Mouse (Mus musculus) neural tube, embryonic 14.5 days (tissue): Measurements from ENCODE around the gene Odf3l1. TPM values are rescaled to one million over a fixed set of nuclear protein-coding genes. Genes with fewer than 3 reads are reported as not detected.

Experiments used
- ATAC-seq: fragments of 200-750 bp; cut with Nextera tagmentation; 2 replicates; pipeline ENCODE4 v1.8.0; 2017; ENCODE audit warnings: low read depth, mild to moderate bottlenecking, moderate TSS enrichment, moderate library complexity
- H3K27ac ChIP-seq: fragments of 300-500 bp; sonication (generic); 2 replicates; pipeline ENCODE4 v1.5.1; 2014; ENCODE audit warnings: low read depth, mild to moderate bottlenecking, control low read depth, low read length, moderate library complexity, mixed read lengths
- H3K27me3 ChIP-seq: fragments of 300-500 bp; sonication (generic); 2 replicates; pipeline ENCODE4 v1.6.1; 2014; ENCODE audit warnings: low read length; ENCODE audit not compliant: control insufficient read depth, insufficient read depth
- H3K36me3 ChIP-seq: fragments of 300-500 bp; sonication (generic); 2 replicates; pipeline ENCODE4 v1.6.1; 2014; ENCODE audit warnings: low read length, mixed read lengths; ENCODE audit not compliant: control insufficient read depth, insufficient read depth
- H3K4me1 ChIP-seq: fragments of 300-500 bp; sonication (generic); 2 replicates; pipeline ENCODE4 v1.6.1; 2014; ENCODE audit warnings: low read length; ENCODE audit not compliant: control insufficient read depth, insufficient read depth
- H3K4me2 ChIP-seq: fragments of 300-500 bp; sonication (generic); 2 replicates; pipeline ENCODE4 v1.6.1; 2014; ENCODE audit warnings: mild to moderate bottlenecking, low read depth, low read length, control low read depth
- H3K4me3 ChIP-seq: fragments of 300-500 bp; sonication (generic); 2 replicates; pipeline ENCODE4 v1.5.1; 2014; ENCODE audit warnings: low read depth, low read length, control low read depth, mixed read lengths
- H3K9ac ChIP-seq: fragments of 300-500 bp; sonication (generic); replicated peaks from 2 replicates; pipeline ENCODE4 v1.6.1; 2014; ENCODE audit warnings: low read depth, mild to moderate bottlenecking, control low read depth, low read length, mixed read lengths
- H3K9me3 ChIP-seq: fragments of 300-500 bp; sonication (generic); 2 replicates; pipeline ENCODE4 v1.6.1; 2016; ENCODE audit warnings: low read length; ENCODE audit not compliant: control insufficient read depth
- WGBS: fragments of 180-500 bp; shearing (Covaris S2); extraction: QIAGEN DNeasy Blood & Tissue Kit; methylation state at CpG from one replicate; pipeline ENCODE4 v1.1.7; 2014; 5-methylcytosine and 5-hydroxymethylcytosine counted together
- polyA plus RNA-seq: library from polyadenylated mRNA; unstranded; fragments of >200 nt; fragmentation: Nextera tagmentation; extraction: Ambion mirVana; gene quantifications from 2 replicates; pipeline ENCODE4 v1.2.1, GENCODE M21; 2014

Odf3l1 gene
- polyA plus RNA-seq, 1 experiment from 2014 or later: 0.32 TPM

GRCm38 (mm10) chr9:56886601-56887000 lies 22.1 kb upstream of the Odf3l1 start:
- Histone ChIP-seq H3K4me1 (0 out of 2 replicates have a peak, but pooled peaks cover under 1% of the 10 kb centered on the region), H3K9me3 (no peaks in the 10 kb centered on the region), H3K36me3 (no peaks in the 10 kb centered on the region), H3K27ac (no peak overlapping the region), H3K4me2 (no peak overlapping the region), H3K4me3 (no peak overlapping the region), H3K27me3 (no peaks in the 10 kb centered on the region), H3K9ac (no peak overlapping the region)
- WGBS: 94% methylated on average over 15 of the region's 15 CpGs
- no peak for ATAC-seq

GRCm38 (mm10) chr9:56886113-56886512 lies 21.6 kb upstream of the Odf3l1 start:
- Histone ChIP-seq H3K4me3 (no peak overlapping the region), H3K9me3 (no peaks in the 10 kb centered on the region), H3K27ac (no peak overlapping the region), H3K9ac (no peak overlapping the region), H3K4me2 (no peak overlapping the region), H3K27me3 (no peaks in the 10 kb centered on the region), H3K4me1 (no peaks in the 10 kb centered on the region), H3K36me3 (no peaks in the 10 kb centered on the region)
- ATAC-seq: no peak
- 62% methylated on average over 13 of the region's 13 CpGs for WGBS

- 79% methylated on average over 4 of the region's 4 CpGs for WGBS
- ATAC-seq: no peak
Observed at GRCm38 (mm10) chr9:56884328-56884727, 19.8 kb upstream of the Odf3l1 start.

DNA sequence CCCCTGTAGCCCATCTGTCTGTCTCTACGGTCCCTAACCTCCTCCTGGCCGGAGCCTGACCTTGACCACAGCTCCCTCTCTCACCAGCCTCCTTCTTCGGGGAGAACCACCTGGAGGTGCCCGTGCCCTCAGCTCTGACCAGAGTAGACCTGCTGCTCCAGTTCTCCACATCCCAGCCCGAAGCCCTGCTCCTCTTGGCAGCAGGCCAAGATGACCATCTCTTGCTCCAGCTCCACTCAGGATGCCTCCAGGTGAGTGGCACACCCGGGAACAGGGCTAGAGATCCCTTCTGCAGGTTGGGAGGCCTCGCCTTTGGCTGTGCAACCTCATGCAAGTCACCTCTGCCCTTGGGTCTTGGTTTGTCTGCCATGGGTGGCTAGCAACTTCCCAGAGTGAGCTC lies 19.0 kb upstream of the Odf3l1 start:
- no peak for ATAC-seq
- no peak overlapping the region for H3K9ac ChIP-seq
- no peak overlapping the region for H3K27ac ChIP-seq
- H3K27me3 ChIP-seq: no peaks in the 10 kb centered on the region
- H3K4me3 ChIP-seq: no peak overlapping the region
- WGBS: 85% methylated on average over 7 of the region's 7 CpGs
- no peaks in the 10 kb centered on the region for H3K4me1 ChIP-seq
- no peaks in the 10 kb centered on the region for H3K9me3 ChIP-seq
- no peak overlapping the region for H3K4me2 ChIP-seq
- H3K36me3 ChIP-seq: no peaks in the 10 kb centered on the region

More at GRCm38 (mm10) chr9:56884328-56884727, 19.8 kb upstream of the Odf3l1 start:
- H3K27ac ChIP-seq: no peak overlapping the region
- H3K9me3 ChIP-seq: no peaks in the 10 kb centered on the region
- H3K27me3 ChIP-seq: no peaks in the 10 kb centered on the region
- no peak overlapping the region for H3K9ac ChIP-seq
- H3K4me3 ChIP-seq: no peak overlapping the region
- H3K4me1 ChIP-seq: no peaks in the 10 kb centered on the region
- H3K36me3 ChIP-seq: no peaks in the 10 kb centered on the region
- H3K4me2 ChIP-seq: no peak overlapping the region

DNA sequence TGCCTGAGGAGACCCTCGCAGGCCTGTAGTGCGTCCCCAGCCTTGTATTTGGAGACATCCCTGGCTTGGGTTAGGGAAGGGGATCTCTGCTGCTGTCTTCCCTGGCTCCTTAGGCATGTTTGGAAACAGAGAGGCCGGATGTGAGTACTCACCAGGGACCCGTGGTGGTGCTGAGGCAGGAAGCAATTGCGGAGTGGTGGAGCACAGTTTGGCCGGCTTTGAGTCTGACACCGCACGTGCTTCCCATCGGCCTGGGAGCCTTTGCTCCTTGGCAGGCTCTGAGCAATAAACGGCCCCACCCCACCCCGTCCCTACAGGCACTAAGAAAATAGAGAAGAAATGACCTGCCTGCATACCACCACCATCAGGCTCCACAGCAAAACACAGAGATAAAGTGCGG lies 18.3 kb upstream of the Odf3l1 start:
- Histone ChIP-seq H3K9ac (no peak overlapping the region), H3K4me1 (no peaks in the 10 kb centered on the region), H3K9me3 (no peaks in the 10 kb centered on the region), H3K4me2 (no peak overlapping the region), H3K27ac (no peak overlapping the region), H3K36me3 (no peaks in the 10 kb centered on the region), H3K27me3 (no peaks in the 10 kb centered on the region), H3K4me3 (no peak overlapping the region)
- no peak for ATAC-seq
- 58% methylated on average over 12 of the region's 12 CpGs for WGBS

GRCm38 (mm10) chr9:56882283-56882682 lies 17.8 kb upstream of the Odf3l1 start:
- Histone ChIP-seq H3K4me2 (no peak overlapping the region), H3K27ac (no peak overlapping the region), H3K4me3 (no peak overlapping the region), H3K27me3 (no peaks in the 10 kb centered on the region), H3K36me3 (no peaks in the 10 kb centered on the region), H3K9me3 (no peaks in the 10 kb centered on the region), H3K4me1 (no peaks in the 10 kb centered on the region), H3K9ac (no peak overlapping the region)
- ATAC-seq: no peak
- 53% methylated on average over 4 of the region's 4 CpGs for WGBS

DNA sequence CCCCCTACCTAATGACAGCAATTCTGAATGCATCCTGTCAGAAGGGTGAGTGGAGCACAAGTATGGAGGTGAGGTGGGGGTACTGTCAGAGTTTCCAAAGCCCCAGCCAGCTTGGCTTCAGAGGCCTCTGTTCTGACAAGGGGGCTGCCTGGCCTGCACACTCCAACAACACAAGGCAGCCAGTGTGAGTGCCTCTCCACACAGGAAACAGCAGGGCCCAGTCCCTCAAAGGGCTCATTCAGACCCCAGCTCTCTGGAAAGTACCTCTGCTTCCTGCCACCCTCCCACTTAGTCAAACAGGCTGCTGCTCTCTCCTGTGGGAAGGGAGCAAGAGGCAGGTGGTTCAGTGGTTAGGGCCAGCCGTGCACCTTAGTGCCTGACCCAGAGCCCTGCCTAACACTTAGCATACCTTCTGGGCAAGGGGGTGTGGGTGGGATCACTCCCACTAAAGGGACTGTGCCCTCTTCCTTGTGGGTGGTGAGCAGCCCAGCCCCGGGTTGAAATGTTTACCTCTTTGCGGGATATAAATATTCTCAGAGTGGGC lies 17.1 kb upstream of the Odf3l1 start:
- no peak overlapping the region for H3K27ac ChIP-seq
- H3K4me1 ChIP-seq: peaks cover 5% of the 10 kb centered on the region; the same call in 1 of the 2 replicates
- peak; percentile 12; the same call in 1 of the 2 replicates for ATAC-seq

DNA sequence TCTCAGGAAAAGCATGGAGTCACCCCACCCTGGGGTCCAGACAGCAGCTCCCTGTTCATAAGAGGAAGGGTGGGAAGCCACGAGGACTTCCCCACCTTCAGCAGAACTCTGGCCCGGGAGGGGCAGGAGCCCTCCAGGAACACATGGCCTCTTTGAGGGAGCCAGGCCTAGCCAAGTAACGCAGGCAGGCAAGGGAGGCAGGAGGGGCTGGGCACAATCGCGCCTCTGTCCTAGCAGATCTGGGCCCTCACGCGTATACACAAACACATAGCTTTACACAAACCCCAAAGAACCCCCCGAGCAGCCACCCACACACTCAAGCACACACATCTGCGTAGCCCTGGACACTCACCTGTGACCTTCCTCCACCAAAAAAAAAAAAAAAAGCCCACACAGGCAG lies 16.3 kb upstream of the Odf3l1 start:
- Histone ChIP-seq H3K9ac (no peak overlapping the region), H3K36me3 (no peaks in the 10 kb centered on the region), H3K4me2 (no peak overlapping the region), H3K27ac (no peak overlapping the region), H3K4me1 (peaks cover 5% of the 10 kb centered on the region; the same call in 1 of the 2 replicates), H3K27me3 (no peaks in the 10 kb centered on the region), H3K4me3 (no peak overlapping the region), H3K9me3 (no peaks in the 10 kb centered on the region)
- ATAC-seq: no peak
- 58% methylated on average over 9 of the region's 9 CpGs for WGBS

More for the DNA sequence above, 17.1 kb upstream of the Odf3l1 start:
- H3K27me3 ChIP-seq: no peaks in the 10 kb centered on the region
- H3K9ac ChIP-seq: no peak overlapping the region
- H3K4me2 ChIP-seq: no peak overlapping the region
- no peaks in the 10 kb centered on the region for H3K36me3 ChIP-seq
- H3K4me3 ChIP-seq: no peak overlapping the region
- H3K9me3 ChIP-seq: no peaks in the 10 kb centered on the region
- WGBS: 85% methylated on average over 3 of the region's 3 CpGs

GRCm38 (mm10) chr9:56877284-56877683 lies 12.8 kb upstream of the Odf3l1 start:
- ATAC-seq: no peak
- H3K9ac ChIP-seq: no peak overlapping the region
- peaks cover 5% of the 10 kb centered on the region; the same call in 1 of the 2 replicates for H3K4me1 ChIP-seq
- H3K27me3 ChIP-seq: no peaks in the 10 kb centered on the region
- no peak overlapping the region for H3K27ac ChIP-seq
- no peaks in the 10 kb centered on the region for H3K9me3 ChIP-seq
- WGBS: 70% methylated on average over 5 of the region's 5 CpGs
- H3K4me2 ChIP-seq: no peak overlapping the region
- no peak overlapping the region for H3K4me3 ChIP-seq
- H3K36me3 ChIP-seq: no peaks in the 10 kb centered on the region
